Mouse (Mus musculus) megakaryocyte, embryonic 14.5 days (primary cell): ENCODE measurements around the gene Lmo7.

Experiments
- FLI1 ChIP-seq: IDR thresholded peaks from 2 replicates; pipeline ENCODE4 v1.6.1; 2012; ENCODE audit warnings: low read length, inconsistent platforms, mixed read lengths
- GATA1 ChIP-seq: IDR thresholded peaks from 3 replicates; pipeline ENCODE4 v1.6.1; 2012; ENCODE audit warnings: mixed read lengths, low read length, inconsistent platforms, borderline replicate concordance

GRCm38 (mm10) chr14:101870171-101870902, 140.6 kb downstream of the Lmo7 start:
- TF ChIP-seq GATA1 = no peak
- no peak for TF ChIP-seq FLI1
